Mouse (Mus musculus): ENCODE measurements around the gene Tmem125.

The Tmem125 gene

GRCm38 (mm10) chr4:118543592-118544260 lies at the start of gene Tmem125:
Gene Tmem125 (minus strand): TSS chr4:118544044.
- DNase-seq (ENCODE audit: low spot score): peak; percentile 46

GRCm38 (mm10) chr4:118589733-118590130 lies 45.9 kb upstream of the Tmem125 start:
- no peak for DNase-seq (ENCODE audit: low spot score)

DNA sequence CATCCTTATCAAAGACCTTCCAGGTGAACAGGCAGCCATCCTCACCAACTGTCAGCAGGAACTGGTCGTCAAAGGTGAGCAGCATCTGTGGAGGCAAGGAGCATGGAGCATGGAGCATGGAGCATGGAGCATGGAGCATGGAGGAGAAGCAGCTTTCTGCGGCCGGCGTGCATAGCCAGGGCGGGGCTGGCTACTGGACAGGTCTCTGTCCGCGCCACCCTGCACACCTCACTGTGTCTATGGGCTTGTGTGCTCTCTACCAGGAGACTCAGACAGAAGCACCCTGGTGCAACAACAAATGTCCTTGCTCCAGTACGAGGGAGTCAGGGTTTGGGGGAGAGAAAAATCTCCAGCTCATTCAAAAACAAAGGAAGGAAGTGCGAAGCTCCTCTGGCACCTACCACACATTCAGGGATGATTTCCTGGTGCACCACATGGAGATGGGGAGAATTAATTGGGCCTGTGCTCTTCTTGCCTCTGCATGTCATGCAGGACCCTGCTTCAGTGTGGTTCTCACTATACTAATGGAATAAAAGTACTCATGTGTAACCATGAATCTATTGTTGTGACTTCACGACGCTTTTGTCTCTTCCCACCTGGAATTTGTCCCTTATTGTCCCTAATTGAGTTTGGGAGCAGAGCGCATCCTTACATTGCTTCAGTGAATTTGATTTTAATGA lies 45.3 kb upstream of the Tmem125 start:
- no peak for DNase-seq (ENCODE audit: low spot score)

DNA sequence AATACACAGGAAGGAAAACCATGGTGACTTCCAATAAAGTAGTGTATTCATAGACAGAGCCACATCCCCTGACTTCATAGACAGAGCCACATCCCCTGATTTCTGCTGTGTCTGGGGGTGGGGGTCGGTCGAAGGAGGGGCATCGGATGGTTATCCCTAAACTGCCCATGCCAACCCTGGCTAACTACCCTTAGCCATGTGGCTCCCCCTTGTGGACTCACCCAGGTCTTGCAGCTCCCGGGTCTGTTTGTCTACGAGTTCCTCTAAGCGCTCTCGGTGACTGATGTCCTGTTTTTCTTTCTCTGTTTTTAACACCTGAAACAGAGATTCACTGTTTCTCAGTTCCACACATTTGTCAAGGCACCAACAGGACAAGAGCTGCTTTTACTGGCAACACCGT lies 38.8 kb upstream of the Tmem125 start:
- DNase-seq (ENCODE audit: low spot score): no peak

DNA sequence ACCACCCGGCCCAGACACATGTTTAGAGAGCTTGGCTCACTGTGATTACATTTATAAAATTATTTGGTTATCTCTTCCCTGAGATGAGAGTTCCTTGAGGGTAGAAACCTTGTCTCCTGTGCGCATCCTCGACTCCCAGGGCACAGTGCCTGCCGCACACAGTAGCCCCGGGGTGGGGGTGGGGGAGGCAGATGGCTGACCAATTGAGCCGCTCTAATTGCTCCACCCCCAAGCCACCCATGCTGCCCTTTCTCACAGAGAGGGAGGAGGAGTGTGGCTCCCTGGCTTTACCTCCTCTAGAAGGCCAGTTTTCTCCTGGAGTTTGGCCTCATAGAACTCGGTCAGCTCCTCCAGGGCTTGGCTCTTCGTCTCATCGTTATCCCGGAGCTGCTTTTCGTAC lies 37.7 kb upstream of the Tmem125 start:
- no peak for DNase-seq (ENCODE audit: low spot score)

GRCm38 (mm10) chr4:118579313-118579712 lies 35.5 kb upstream of the Tmem125 start:
- no peak for DNase-seq (ENCODE audit: low spot score)

- DNase-seq (ENCODE audit: low spot score): peak; percentile 89
Observed at GRCm38 (mm10) chr4:118576097-118576496, 32.3 kb upstream of the Tmem125 start.

DNA sequence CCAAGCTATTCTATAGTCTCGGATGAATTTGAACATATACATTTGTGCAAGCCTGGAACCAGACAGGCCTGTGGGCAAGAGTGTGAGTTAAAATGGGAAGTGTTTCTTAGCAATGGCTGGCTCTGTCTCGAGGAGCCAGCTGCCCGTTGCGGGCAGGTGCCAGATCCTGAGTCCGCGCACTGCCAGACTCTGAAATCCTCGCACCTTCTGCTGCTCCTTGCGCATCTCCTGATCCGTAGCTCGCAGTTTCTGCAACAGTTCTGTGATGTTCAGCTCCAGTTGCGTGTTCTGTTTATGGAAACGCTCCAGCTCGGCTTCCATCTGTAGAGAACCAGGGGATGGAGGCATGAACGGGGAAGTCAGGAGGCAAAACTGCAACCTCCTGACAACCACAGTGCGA lies 27.6 kb upstream of the Tmem125 start:
- DNase-seq (ENCODE audit: low spot score): no peak

- DNase-seq (ENCODE audit: low spot score): no peak
Observed at GRCm38 (mm10) chr4:118569320-118569719, 25.5 kb upstream of the Tmem125 start.

DNA sequence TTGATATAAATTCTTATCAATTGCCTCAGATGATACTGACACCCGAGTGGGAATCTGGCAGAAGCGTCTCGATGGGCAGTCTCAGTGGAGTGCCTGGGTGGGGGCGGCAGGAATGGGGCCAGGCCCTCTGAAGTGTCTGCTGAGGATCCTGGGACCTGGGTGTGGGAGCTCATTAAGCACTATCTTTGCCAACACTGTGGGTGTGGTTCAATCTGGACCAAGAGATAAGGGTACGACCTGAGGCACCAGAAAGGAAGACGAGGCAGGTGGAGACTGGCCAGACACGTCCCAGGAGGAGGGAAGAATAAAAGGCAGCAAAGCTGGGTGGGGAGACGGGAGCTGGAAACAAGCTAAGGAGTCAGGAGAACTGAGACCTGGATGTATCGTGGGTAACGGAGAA lies 24.9 kb upstream of the Tmem125 start:
- no peak for DNase-seq (ENCODE audit: low spot score)

- DNase-seq (ENCODE audit: low spot score): peak; percentile 62
Observed at GRCm38 (mm10) chr4:118566161-118566676, 22.4 kb upstream of the Tmem125 start.

DNA sequence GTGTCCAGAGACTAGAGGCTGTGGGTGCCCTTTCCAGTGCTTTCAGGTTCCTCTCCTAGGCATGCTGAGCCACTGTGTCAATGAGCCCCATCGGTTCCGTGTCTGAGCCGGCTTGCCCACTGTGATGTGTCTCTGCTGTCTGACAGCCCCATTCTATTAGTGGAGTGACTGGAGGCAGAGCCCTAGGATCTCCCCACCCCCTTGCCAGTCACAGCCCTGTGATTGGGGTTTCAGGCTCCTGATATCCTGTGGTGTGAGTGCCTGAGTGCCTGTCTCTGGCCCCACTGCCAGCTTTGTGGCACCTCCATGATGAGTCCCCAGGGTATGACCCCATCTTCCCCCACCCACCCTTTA lies 21.1 kb upstream of the Tmem125 start:
- DNase-seq (ENCODE audit: low spot score): no peak

- no peak for DNase-seq (ENCODE audit: low spot score)
Observed at GRCm38 (mm10) chr4:118564062-118564925, 20.4 kb upstream of the Tmem125 start.

GRCm38 (mm10) chr4:118553039-118553649 lies 9.3 kb upstream of the Tmem125 start:
- no peak for DNase-seq (ENCODE audit: low spot score)

DNA sequence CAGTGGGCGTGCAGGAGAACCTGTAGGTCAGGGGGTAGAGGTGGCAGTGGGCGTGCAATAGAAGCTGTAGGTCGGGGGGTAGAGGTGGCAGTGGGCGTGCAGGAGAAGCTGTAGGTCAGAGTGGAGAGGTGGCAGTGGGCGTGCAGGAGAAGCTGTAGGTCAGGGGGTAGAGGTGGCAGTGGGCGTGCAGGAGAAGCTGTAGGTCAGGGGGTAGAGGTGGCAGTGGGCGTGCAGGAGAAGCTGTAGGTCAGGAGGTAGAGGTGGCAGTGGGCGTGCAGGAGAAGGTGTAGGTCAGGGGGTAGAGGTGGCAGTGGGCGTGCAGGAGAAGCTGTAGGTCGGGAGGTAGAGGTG lies 4.3 kb upstream of the Tmem125 start:
- DNase-seq (ENCODE audit: low spot score): peak; percentile 30

DNA sequence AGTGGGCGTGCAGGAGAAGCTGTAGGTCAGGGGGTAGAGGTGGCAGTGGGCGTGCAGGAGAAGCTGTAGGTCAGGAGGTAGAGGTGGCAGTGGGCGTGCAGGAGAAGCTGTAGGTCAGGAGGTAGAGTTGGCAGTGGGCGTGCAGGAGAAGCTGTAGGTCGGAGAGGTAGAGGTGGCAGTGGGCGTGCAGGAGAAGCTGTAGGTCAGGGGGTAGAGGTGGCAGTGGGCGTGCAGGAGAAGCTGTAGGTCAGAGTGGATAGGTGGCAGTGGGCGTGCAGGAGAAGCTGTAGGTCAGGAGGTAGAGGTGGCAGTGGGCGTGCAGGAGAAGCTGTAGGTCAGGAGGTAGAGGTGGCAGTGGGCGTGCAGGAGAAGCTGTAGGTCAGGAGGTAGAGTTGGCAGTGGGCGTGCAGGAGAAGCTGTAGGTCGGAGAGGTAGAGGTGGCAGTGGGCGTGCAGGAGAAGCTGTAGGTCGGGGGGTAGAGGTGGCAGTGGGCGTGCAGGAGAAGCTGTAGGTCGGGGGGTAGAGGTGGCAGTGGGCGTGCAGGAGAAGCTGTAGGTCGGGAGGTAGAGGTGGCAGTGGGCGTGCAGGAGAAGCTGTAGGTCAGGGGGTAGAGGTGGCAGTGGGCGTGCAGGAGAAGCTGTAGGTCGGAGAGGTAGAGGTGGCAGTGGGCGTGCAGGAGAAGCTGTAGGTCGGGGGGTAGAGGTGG lies 3.7 kb upstream of the Tmem125 start:
- peak; percentile 59 for DNase-seq (ENCODE audit: low spot score)

DNA sequence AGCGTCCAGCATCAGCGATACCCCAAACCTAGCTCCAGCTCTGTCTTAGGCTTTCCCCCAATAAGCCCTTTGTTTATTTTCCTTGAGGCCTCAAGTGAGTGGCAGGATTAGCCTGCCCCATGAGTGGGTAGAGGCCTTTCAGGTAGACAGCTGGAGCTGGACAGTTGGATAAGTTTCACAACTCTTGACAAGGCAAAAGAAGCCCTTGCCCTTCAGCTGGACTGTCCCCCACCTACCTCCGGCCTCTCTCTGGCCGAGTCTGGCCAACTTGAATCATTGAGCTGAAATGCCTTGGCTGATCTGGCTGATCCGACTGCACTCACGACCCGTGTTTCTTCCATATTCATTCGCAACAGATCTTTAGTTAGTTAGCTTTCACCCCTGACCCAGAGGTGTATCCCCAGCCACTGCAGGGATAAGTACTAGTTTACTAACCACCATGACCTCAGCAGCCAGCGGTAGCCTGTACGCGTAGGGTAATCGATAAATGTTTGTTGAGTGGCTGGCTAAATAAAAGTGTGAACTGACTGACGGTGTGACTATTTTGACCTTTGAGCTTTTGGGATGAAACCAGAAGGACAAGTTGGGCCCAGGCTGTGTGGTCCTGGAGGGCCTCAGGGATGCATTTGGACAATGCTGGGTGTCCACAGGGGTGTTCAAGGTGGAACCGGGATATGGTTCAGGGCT lies 740 bp upstream of the Tmem125 start:
- no peak for DNase-seq (ENCODE audit: low spot score)

GRCm38 (mm10) chr4:118543158-118543530 lies 700 bp downstream of the Tmem125 start:
- no peak for DNase-seq (ENCODE audit: low spot score)

GRCm38 (mm10) chr4:118542510-118543157 lies 1.2 kb downstream of the Tmem125 start:
- no peak for DNase-seq (ENCODE audit: low spot score)

DNA sequence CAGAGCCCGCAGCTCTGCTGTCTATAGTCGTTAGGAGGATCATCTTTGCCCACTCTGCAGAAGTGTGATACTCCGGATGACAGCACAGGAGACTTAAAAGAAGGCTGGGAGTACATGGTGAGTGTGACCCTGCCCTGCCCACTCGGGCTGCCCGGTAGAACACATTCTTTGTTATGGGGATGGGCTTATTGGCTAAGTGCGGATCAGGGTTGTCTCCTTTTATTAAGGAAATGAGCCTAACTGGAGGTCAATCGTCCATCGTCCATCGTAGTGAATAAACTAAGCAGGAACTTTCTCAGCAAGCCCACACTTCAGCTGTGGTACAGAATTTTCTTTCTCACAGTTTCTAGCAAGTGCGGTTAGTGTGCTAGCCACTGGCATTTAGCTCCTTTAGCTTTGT lies 3.9 kb downstream of the Tmem125 start:
- no peak for DNase-seq (ENCODE audit: low spot score)

GRCm38 (mm10) chr4:118537801-118538200 lies 6.0 kb downstream of the Tmem125 start:
- no peak for DNase-seq (ENCODE audit: low spot score)
